Mouse (Mus musculus) heart, postnatal 4 days (tissue): ENCODE results near the gene Gm11938. TPM values are rescaled to one million over a fixed set of nuclear protein-coding genes. Genes with fewer than 3 reads are reported as not detected.
"Not testable (repeated sequence)": the region's sequence is repeated elsewhere in the genome, so short reads cannot be mapped to it uniquely, and the experiment has no call there.

Experiments used
- DNase-seq: peaks from one replicate; pipeline ENCODE4 v3.0.0; 2021
- total RNA-seq, 2 experiments: library from RNA; stranded (reverse); gene quantifications; 2 replicates each; pipeline ENCODE4 v1.2.3; 2021

Gm11938 gene
- total RNA-seq = not detected

DNA sequence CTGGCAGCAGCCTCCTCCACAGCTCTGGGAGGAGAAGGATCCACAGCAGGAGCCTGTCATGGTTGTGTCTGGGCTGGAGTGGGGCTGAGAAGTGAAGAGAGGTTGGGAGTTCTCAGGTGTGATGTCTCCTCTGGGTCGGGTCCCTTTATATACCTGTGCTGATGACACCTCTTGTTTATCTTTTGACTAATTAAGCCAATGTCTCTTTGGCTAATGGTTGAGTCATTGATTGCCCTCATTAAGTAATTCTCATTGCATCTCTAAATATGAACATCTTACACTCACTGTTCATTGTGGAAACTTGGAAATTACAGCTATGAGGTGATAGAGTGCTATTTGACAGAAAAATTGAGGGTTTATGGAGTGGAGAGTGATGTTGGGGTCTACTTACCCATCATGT, at the start of gene Gm11938:
TSS of gene Gm11938 (minus strand) at position 101 of the 400 bp plus-strand sequence.
- DNase-seq = not testable (repeated sequence)

- DNase-seq = no peak
Observed at GRCm38 (mm10) chr11:99650136-99650535, 47.0 kb upstream of the Gm11938 start, which contains the start of gene Gm11555. Gm11555 (minus strand) TSS chr11:99650236.

DNA sequence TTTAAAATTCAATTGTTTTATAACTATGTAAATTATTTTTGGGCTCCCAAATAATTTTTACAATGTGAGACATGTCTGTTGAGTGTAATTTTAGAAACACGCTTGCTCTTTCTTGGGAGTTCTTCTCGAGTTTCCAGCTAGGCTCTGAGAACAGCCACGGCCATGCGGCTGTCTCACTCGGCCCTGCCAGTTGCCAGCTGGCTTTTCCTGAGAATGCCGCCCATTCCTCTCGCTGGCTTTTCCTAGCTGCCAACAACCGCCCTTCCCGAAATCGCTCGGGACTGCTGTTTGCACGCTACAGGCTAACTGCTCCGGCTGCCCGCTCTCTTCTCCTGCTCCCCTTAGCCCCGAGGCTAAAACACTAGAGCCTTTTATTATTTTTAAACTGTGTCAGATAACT, 43.3 kb upstream of the Gm11938 start:
- DNase-seq = no peak

- DNase-seq = no peak
Observed at GRCm38 (mm10) chr11:99644351-99644750, 41.2 kb upstream of the Gm11938 start.

DNA sequence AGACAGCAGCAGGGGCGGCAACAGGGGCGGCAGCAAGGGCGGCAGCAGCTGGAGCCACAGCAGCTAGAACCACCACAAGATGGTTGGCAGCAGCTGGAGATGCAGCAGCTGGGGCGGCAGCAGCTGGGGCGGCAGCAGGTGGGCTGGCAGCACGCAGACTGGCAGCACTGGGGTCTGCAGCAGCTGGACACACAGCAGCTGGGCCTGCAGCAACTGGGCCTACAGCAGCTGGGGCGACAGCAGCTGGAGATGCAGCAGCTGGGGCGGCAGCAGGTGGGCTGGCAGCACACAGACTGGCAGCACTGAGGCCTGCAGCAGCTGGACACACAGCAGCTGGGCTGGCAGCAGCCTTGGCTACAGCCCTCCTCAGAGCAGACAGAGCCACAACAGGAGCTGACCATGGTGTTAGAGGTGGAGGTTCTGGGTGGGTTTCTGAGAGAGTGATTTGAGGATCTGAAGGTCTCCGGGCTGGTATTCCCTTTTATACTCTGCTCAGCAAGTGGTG, 40.6 kb upstream of the Gm11938 start, which contains the start of gene Krtap4-7:
TSS of gene Krtap4-7 (minus strand) at position 455 of the 505 bp plus-strand sequence.
- DNase-seq = not testable (repeated sequence)

GRCm38 (mm10) chr11:99640926-99641325, 37.8 kb upstream of the Gm11938 start:
- DNase-seq = no peak

GRCm38 (mm10) chr11:99637086-99637485, 34.0 kb upstream of the Gm11938 start:
- no peak for DNase-seq

DNA sequence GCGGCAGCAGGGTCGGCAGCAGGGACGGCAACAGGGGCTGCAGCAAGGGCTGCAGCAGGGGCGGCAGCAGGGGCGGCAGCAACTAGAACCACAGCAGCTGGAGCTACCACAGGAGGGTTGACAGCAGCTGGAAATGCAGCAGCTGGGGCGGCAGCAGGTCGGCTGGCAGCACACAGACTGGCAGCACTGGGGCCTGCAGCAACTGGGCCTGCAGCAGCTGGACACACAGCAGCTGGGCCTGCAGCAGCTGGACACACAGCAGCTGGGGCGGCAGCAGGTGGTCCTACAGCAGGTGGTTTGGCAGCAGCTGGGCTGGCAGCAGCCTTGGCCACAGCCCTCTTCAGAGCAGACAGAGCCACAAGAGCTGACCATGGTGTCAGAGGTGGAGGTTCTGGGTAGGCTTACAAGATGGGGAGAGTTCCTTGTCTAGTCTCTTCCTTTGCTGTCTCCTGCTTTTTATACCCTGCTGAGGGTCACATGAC, 31.6 kb upstream of the Gm11938 start, which contains the start of gene Krtap4-2:
TSS of gene Krtap4-2 (minus strand) at position 432 of the 482 bp plus-strand sequence.
- no peak for DNase-seq

DNA sequence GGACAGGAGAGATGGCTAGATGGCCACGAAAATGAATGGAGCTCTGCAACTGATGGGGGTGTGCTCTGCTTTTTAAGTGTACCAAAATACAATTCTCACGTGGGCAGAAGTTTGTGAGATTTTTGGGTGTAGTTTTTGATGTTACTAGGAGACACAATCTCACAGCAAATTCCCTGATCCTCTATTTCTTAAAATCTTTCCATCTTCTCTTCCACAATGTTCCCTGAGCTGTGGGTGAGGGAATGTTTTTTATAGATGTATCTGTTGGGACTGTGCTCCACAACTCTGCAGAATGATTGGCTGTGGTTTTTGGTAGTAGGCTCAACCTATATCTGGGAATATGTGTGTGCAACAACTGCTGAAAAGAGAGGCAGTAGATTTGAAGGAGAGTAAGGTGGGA, 30.2 kb upstream of the Gm11938 start:
- DNase-seq = no peak

GRCm38 (mm10) chr11:99630890-99631289, 27.8 kb upstream of the Gm11938 start:
- no peak for DNase-seq

DNA sequence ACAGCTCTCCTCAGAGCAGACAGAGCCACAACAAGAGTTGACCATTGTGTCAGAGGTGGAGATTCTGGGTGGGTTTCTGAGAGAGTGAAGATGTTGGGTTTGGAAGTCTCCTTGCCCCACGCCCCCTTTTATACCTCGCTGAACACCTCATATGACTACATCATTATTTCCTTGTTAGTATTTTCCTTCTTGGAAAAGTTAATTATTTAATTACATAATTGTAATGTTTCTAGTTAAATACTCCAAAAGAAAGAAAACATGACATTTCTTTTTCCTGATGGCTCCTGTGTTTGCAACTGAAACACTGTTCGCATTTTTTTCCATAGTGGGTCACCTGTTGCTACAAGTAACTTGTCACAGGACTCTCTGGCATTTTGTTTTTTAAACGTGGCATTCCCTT, 25.0 kb upstream of the Gm11938 start, which contains the start of gene Krtap4-1:
TSS of gene Krtap4-1 (minus strand) at position 101 of the 400 bp plus-strand sequence.
- DNase-seq = no peak

- DNase-seq = no peak
Observed at GRCm38 (mm10) chr11:99620335-99620734, 17.2 kb upstream of the Gm11938 start, which contains the start of gene Gm11562. Gm11562 (minus strand) TSS chr11:99620435.

GRCm38 (mm10) chr11:99614796-99615363, 11.8 kb upstream of the Gm11938 start, which contains the start of gene Krtap2-4:
Krtap2-4 (minus strand) TSS chr11:99614846.
- no peak for DNase-seq

GRCm38 (mm10) chr11:99610089-99610488, 7.0 kb upstream of the Gm11938 start, which contains the start of gene Gm11937:
Gm11937 (minus strand) TSS chr11:99610189.
- DNase-seq = not testable (repeated sequence)

GRCm38 (mm10) chr11:99609126-99609525, 6.0 kb upstream of the Gm11938 start:
- no peak for DNase-seq

GRCm38 (mm10) chr11:99597742-99598141, 5.4 kb downstream of the Gm11938 start, which contains the start of gene Krtap9-3:
Krtap9-3 (minus strand) TSS chr11:99598105.
- not testable (repeated sequence) for DNase-seq

DNA sequence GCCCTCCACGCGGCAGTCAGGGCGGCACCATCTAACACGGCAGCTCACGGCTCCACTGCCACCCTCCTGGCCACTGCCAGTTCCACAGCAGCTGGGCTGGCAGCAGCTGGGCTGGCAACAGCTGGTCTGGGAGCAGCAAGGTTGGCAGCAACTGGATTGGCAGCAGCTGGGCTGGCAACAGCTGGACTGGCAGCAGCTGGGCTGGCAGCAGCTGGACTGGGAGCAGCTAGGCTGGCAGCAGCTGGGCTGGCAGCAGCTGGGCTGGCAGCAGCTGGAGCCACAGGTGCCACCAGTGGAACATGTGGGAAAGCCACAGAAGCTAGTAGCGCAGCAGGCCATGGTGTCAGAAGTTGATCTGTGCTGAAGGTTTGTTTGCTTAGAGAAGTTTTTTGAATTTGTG, 12.1 kb downstream of the Gm11938 start, which contains the start of gene Krtap1-3:
TSS of gene Krtap1-3 (minus strand) at position 359 of the 400 bp plus-strand sequence.
- DNase-seq = no peak

GRCm38 (mm10) chr11:99585096-99585495, 18.0 kb downstream of the Gm11938 start:
- no peak for DNase-seq

DNA sequence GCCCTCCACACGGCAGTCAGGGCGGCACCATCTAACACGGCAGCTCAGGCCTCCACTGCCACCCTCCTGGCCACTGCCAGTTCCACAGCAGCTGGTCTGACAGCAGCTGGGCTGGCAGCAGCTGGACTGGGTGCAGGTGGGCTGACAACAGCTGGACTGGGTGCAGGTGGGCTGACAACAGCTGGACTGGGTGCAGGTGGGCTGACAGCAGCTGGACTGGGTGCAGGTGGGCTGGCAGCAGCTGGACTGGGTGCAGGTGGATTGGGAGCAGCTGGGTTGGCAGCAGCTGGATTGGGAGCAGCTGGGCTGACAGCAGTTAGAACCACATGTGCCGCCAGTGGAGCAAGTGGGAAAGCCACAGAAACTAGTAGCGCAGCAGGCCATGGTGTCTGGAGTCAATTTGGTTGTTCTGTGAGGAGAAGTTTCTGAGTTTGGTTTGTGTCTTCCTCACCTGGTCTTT, 19.8 kb downstream of the Gm11938 start, which contains the start of gene Krtap1-4:
TSS of gene Krtap1-4 (minus strand) at position 410 of the 460 bp plus-strand sequence.
- DNase-seq = no peak

DNA sequence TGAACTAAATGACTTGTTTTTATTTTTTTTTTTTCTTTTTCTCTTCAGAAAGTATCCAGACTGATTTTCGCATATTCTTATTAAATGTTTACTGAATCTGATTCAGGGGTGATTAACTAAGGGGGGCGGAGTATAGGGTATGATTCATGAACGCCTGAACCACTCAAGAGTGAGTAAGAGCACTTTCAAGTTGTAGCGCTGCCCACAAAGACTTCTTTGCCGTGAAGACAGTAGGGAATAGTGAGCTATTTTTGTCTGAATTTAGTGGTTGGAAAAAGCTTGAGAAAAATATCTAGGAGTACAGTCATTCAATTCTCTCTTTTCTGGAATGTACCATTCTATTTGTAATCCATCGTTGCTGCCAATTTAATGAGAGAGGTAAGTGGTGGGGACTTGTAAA, 21.5 kb downstream of the Gm11938 start:
- no peak for DNase-seq

- DNase-seq = no peak
Observed at GRCm38 (mm10) chr11:99581051-99581450, 22.1 kb downstream of the Gm11938 start.

- DNase-seq = no peak
Observed at GRCm38 (mm10) chr11:99580636-99581035, 22.5 kb downstream of the Gm11938 start, which contains the start of gene Krtap1-5. Krtap1-5 (minus strand) TSS chr11:99581016.

GRCm38 (mm10) chr11:99574106-99574505, 29.0 kb downstream of the Gm11938 start:
- DNase-seq = peak; percentile 80
